Comparison of ENCODE assay signal across 15 mouse cellular contexts in genomic region chr1:166924126-166924525, GRCm38 (mm10).
DNase-seq lines count a peak whose midpoint lies in the region; ATAC-seq lines count a peak whose summit lies in the region.
"Had no signal": no experiment of that assay in that cellular context is flagged by ENCODE, and none has a peak within 500 bp of the region (broad histone marks: within the 10 kb centered on the region; RNA-seq: fewer than 3 reads in every experiment).

No protein-coding gene starts in this region.

- ATAC-seq in frontal cortex, adult (ENCODE audit: low TSS enrichment): peak; percentile 82
- ATAC-seq: forebrain, embryonic 15.5 days had no signal

- no peak for DNase-seq in frontal cortex, postnatal 14 days (ENCODE audit: low spot score in 2 of 2)
- peak; percentile 5 for DNase-seq in right cerebral cortex, adult 18-20 months
- no peak for DNase-seq in right cerebral cortex, postnatal 4 days
- DNase-seq in fibroblast of lung, adult 2 months (ENCODE audit: low read depth): peak; percentile 32
- no peak for DNase-seq in lung, postnatal 4 days
- DNase-seq in thymus, postnatal 14 days: no peak
- no peak for DNase-seq in left cerebral cortex, adult 18-20 months (ENCODE audit: low spot score in 2 of 2)
- DNase-seq: adrenal gland, postnatal 10 days; cerebellum, adult 11-12 months; cerebellum, postnatal 10 days; embryo, embryonic 11 days; gastrocnemius, postnatal 14 days; heart, postnatal 36 days had no signal

Comparison
In these comparisons a context has a peak if more than half of its experiments do, and no peak if none do; other contexts are left out.
1. DNase-seq: peak in right cerebral cortex, adult 18-20 months (single experiment) and fibroblast of lung, adult 2 months (single experiment); none in frontal cortex, postnatal 14 days (0 of 2), right cerebral cortex, postnatal 4 days (single experiment), lung, postnatal 4 days (0 of 2), thymus, postnatal 14 days (single experiment) and left cerebral cortex, adult 18-20 months (0 of 2).